Mouse (Mus musculus) layer of hippocampus, postnatal 10 days (tissue): ENCODE results near the gene Parp14. TPM values are rescaled to one million over a fixed set of nuclear protein-coding genes. Genes with fewer than 3 reads are reported as not detected.
A peak's percentile ranks its signal among the peaks of the same experiment; 100 is the strongest.

Experiments
- DNase-seq, 2 experiments: peaks; one replicate each; pipeline ENCODE4 v3.0.0; 2021; ENCODE audit warnings: low spot score in 2 of 2
- total RNA-seq, 2 experiments: library from RNA; stranded (reverse); gene quantifications; 2 replicates each; pipeline ENCODE4 v1.2.3; 2021

Gene Parp14
- total RNA-seq, 2 experiments from 2014 or later: 0.87 to 1.4 TPM

DNA sequence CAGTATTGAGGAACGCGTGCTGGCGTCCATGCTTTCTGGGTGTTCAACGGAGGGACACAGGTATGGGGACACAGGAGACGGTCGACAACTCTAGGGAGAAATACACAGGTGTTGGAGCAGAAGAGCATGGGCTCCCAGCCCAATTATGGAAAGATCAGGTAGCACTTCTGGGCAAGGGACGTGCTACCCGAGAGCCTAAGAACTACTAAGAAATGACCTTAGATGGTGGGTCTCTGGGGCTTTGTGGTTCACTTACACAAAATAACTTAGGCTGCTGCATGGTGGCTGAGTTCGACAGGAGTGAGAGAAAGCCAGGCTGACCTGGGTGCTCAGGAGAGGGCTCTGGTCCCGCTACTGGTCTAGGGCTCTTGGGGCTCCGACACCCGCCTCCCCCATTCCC lies 554 bp upstream of the Parp14 start:
- no peak for DNase-seq

DNA sequence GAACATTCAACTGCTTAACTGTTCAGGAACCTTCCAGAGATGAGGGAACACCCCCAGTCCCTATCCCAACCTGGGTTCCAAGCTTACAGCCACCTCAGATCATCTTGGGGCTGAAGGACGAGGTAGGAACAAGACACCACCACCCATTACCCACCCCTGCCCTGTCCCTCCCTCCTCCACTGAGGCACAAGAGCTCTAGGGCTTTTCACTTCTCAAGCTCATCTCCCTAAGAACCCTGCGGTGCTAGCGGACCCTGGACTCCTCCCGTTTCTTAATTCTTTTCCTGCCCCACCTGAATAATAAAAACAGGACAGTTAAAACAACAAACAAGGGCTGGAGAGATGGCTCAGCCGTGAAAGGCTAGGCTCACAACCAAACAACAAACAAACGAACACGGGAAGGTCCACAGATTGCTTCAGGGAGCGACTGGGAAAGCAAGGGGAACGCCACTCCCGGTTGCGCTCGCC lies 730 bp downstream of the Parp14 start:
- DNase-seq: no peak

DNA sequence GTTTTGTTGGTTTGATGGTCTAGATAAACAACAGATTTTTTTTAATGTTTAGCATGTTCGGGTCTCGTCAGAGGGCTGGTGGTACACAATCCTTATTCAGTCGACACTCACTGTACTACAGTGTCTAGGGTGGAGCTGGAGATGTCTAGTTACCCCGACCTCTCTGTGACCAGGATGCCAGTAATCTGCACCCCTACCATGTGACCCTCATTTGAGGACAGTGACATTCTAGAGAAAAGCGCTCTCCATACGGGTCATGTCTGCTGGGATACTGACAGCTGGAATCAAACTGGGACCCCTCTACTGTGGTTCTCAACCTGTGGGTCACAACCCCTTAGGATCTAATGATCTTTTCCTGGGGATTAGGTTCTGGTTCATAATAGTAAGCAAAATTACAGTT lies 1.7 kb downstream of the Parp14 start:
- no peak for DNase-seq

DNA sequence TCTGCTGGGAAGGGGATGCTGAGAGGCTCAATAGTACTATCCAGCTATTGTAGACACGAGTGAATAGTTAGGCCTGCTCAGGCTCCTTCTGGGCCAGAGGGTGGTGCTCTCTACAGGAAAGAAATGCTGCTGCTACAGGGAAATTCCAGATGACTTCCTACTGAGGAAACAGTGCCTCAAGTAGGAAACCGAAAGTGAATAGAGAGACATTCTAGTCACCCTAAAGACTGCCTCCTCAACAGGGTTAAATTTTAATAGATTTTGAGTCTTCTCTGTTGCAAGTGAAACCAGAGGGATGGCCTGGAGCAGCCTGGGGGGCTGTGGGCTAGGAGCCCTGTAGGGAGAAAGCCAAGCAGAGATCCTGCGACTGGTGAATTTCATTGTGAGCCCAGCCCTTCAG lies 2.2 kb downstream of the Parp14 start:
- DNase-seq: no peak

DNA sequence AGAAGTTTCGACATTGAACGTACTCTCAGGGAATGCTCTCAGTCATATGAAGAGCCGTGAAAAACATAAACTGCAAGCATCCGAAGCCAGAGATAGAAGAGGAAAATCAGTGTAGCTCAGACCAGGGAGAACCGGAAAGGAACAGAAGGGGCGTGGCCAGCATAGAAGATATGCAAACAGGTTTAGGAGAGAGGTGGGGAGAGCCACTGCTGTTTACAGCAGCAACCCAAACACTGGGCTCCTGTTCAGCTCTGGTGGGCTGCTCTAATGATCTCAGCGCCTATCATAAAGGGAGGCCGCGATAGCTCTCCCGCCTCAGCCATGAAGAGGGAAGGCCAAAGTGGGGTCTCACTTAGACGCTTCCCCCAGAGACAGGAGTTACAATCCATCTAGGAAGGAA lies 3.6 kb downstream of the Parp14 start:
- DNase-seq: no peak

DNA sequence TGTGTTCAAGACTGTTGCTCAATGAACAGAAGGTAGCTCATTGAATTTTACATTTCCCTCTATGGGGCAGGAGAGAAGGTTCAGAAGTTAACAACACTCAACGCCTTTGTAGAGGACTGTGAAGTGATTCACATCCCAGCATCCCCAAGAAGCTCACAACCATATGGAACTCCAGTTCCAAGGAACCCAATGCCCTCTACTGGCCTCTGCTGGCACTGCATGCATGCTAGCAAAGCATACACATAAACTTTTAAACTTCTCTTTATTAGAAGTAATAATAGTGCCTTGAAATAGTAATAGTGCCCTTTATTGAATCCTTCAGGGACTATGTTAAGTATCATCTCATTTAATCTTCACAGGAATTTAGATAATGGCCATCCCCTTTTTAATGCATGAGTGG lies 9.3 kb downstream of the Parp14 start:
- DNase-seq: no peak

DNA sequence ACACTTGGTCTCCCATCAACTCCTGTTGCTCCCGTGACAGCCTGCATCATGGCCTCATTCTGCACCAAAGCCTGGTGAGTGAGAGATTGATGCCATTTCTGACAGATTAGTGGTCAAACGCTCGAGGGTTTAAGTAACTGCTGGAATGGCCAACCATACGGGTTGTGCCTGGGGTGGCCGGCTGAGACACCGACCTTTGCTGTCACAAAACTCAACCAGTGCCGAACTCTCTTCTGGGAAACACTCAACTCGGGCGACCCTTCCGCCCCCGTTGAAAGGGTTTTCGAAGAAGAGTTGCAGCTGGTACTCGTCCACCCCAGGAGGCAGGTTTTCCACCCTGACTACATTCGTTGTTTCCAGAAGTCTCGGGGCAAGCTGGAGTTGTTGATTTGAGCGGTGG lies 11.1 kb downstream of the Parp14 start:
- no peak for DNase-seq

DNA sequence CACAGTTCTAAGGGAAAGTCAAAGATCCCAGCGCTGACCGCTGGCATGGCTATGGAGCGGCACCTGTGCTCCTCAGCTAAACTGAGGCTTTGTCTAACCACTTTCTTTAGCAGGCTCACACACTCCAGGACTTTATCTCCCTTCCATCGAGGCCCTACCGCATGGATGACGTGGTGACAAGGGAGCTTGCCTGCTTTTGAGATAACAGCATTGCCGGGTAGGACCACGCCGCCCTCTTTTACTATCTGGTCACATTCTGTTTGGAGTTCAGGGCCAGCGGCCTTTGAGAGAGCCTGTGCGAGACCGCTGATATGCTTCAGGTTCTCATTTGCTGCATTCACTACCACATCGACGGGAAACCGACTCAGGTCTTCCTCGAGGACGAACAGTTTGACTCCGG lies 14.6 kb downstream of the Parp14 start:
- no peak for DNase-seq

DNA sequence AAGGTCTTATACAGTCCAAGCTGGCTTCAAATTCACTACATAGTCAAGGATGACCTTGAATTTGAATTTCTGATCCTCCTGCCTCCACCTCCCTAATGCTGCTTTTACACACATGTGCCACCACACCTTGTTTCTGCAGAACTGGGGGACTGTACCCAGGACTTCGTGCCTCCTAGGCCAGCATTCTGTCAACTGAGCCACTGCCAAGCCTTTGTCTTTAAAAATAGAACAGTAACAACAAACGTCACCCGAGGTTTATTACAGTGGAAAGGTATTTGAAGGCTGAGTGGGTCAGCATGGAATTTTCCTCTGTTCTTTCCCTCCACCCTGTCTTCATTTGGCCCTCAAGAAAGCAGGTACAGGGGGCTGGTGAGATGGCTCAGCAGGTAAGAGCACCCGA lies 15.5 kb downstream of the Parp14 start:
- no peak for DNase-seq

DNA sequence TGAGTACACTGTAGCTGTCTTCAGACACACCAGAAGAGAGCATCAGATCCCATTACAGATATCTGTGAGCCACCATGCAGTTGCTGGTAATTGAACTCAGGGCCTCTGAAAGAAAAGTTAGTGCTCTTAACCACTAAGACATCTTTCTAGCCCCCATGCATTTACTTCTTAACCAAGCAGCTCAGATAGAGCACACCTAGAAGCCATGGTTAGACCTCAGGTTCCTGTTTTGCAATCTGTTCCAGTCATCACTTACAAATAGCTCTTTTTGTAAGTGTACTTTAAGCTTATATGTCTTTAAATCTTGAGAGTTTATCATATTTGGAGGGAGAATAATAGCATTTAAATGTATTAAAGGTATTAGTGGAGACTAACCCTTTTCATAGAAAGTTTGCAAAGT lies 24.2 kb downstream of the Parp14 start:
- no peak for DNase-seq

DNA sequence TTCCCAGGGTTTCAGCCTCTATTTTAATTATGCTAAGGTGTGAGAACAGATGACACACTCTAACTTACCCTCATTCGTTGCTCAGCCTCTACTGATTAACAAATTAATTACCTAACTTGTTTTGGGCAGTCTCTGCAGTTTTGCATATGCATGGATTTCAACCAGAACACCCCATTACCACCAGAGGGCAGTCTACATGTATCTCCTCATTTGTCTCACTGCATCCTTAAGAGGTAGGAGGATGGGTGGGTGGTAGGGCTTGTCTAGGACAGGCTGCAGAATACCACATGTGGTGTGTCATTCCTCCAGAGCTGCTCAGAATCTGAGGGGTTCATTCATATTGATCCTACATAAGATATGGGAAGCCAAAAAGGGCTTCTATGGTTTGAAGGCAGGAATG lies 31.7 kb downstream of the Parp14 start:
- peak; percentile 11 to 28 for DNase-seq

DNA sequence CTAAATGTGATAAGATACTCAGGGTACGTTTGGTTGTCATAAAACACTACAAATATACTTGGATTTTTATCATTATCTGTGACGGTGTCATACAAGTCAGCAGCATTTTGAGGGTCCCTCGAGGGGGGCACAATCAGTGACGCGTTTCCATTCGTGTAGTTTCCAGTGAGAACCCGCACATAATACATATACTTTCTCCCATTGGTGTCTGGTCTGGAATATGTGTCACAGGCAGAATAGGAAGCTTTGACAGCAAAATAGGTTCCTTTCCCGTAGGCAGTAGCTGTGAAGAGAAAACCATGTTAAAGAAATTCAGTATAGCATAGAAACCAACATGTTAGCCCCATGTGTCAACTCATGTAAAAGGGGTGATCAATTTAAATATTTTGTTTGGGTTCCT lies 36.7 kb downstream of the Parp14 start:
- no peak for DNase-seq

DNA sequence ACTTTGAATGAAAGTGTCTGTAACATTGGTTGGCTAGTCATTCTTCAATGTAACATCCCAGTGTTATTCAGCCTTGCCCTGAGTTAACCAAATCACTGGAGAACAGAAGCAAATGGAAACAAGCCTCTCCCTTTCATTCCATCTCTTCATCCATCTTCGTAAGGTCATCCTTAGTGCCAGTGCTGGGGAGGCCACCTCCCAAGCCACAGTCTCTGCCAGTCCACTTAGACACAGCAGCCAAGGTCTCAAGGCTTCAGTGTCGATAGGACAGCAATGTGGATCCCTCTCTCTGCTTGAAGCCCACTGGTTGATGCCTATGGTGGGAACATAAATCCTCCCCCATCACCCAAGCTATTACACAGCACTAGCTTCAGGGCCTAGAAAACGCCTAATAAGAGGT lies 38.4 kb downstream of the Parp14 start:
- no peak for DNase-seq

DNA sequence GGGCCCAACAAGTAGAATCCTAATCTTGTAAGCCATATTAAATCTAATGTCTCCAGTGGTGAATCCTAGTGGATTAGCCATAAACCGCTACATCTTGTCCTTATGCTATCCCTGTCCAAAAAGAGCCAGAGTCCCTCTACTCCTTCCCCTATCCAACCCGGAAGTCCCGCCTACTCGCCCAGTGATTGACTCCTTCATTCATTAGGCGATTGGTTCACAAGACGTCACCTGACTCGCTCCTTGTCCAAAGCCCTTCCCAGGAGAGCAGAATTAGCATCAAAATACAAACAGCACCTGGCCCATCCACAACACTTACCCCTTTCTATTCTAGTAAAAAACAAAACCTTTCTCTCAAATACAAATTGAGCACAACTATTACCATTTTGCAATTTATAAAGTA lies 41.3 kb downstream of the Parp14 start:
- DNase-seq: peak in 1 of 2 experiments; percentile 29

DNA sequence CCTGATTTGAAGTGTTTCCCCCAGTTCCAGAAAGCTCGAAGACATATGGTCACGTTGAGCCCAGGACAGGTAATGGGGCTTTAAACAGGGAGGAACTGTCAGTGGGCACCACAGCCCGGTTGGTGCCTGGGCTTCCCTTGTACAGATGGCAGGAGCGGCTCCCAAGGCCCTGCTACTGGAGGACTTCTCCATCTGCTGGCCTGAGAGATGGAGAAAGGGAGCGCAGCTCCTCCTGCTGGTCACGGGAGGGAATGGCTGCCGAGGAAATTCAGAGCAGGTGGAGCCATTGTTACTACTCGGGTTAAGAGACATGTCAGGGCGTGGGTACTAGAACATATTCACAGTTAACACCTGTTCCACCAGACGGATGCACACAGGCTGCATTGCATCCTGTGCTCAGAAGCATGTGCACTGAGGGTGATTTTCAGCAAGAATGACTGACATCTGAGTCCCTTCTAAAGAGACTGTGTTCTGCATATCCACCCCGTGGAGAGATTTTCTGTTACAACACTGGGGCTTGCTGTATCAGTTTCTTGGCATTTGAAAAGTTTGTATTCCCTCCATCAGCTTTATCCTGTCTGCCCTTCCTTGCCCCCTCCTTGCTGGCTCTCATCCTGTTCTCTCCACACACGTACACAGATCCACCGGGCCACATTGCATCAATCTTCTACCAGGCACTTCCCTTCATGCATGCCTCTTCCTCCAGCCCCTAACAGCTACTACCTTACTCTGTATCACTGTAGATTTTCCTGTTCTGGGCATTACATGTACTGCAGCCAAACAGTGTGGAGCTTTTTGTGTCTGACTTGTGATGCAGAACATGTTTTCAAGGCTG lies 53.9 kb downstream of the Parp14 start:
- DNase-seq: peak; percentile 88 to 92

DNA sequence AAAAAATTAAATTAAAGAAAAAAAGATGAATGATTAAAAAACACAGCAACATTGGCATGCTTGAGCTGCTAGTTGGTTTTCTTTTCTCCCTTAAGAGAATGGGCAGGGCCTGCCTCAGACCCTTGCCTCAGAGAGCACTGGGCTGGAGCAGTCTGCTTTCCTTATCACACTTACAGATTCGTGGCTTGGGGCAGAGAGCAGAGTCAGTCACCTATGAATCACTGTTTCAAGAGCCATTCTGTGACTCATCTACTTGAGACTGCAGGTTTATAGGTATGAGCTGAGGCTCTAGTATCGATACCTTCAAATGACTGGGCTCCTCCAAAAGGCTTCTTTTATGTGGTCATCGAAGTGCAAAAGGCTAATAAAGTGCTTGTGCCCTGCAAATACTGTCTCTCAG lies 58.2 kb downstream of the Parp14 start:
- DNase-seq: no peak

DNA sequence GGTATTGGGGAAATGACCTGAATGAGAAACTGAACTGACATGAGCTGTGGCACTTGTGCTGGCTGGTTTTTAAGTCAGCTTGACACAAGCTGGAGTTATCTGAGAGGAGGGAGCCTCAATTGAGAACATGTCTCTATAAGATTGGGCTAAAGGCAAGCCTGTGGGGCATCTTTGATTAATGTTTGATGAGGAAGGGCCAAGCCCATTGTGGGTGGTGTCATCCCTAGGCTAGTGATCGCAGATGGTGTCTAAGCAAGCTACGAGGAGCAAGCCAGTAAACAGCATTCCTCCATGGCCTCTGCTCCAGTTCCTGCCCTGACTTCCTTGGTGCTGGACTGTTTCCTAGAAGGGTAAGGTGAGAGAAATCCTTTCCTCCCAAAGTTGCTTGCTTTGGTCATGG lies 62.5 kb downstream of the Parp14 start:
- no peak for DNase-seq

DNA sequence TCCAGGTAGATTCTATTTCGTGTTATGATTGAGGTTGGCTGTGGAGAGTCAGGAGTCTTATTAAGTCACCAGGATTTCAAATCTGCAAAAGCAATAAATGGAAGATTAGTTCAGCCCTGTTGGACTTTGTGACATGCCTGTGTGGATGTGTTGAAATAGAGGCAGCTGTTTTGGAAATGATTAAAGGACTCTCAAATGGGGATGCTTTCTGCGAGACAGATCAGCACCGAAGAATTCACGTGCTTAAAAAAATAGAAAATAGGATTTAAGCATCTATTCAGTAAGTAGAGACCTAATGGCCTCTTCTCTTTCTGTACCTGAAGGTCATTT lies 63.7 kb downstream of the Parp14 start:
- DNase-seq: no peak

DNA sequence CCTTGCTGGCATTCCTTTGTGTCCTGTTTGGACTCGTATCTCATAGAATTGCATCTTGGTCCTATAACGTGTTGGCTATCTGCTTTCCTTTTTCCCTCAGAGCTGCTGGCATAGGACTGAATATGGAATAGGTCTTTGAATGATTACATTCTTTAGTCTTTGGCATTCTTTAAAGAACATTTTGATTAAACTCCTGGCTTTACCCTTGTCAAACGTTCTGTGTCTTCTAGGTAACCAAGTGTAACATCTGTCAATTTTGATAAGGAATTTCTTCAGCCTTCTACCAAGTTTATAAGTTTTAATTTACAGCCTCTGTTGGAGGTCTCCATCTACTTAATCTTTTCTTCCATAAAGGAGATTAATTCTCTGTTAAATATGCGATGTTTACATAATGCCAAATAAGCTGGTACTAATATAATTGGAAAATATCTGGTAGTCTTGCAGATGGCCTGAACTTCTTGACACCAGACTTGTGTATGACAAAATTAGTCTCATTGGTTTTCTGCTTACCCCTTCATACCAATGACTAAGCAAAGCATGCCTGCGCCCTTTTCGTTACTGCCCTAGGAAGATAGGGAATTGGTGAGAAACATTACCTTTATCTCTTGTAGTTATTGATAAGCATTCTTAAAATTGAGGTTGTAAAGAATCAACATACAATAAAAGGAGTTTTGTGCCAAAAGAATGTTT lies 64.2 kb downstream of the Parp14 start:
- DNase-seq: no peak

DNA sequence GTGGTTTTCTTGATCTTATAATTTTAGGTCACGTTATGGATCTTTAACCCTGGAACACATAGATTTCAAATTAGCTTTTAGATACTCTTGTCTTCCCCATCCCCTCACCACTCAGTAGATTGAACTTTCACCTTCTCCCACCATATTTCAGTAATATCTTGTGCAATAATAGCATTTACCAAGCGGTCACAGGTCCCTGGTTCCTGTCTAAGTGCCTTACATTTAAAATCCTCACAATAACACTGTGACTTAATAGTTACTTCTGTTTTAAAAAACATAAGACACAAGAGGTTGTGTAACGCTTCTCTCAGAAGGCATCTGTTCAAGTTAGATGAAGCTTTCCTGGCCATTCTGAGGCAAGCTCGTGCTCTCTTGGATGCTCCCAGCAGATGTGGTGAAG lies 67.6 kb downstream of the Parp14 start:
- no peak for DNase-seq

DNA sequence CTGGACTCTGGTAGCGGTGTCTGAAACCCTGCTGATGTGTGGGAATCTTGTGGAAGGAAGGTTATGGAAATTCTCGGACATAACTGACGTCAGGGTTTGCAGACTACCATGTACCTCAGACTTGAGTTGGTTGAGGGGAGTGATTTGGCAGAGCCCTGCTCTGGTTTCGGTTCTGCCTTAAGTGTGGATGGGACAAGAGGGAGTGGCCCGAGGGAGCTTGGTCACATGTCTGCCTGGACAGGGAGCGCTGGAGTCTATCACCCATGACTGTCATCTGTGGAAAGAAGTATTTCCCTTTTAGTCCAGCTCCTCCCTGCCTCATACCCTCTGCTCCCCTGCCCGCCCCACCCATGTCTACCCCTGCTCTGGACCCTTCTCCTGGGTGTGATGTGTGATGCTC lies 69.2 kb downstream of the Parp14 start:
- no peak for DNase-seq

DNA sequence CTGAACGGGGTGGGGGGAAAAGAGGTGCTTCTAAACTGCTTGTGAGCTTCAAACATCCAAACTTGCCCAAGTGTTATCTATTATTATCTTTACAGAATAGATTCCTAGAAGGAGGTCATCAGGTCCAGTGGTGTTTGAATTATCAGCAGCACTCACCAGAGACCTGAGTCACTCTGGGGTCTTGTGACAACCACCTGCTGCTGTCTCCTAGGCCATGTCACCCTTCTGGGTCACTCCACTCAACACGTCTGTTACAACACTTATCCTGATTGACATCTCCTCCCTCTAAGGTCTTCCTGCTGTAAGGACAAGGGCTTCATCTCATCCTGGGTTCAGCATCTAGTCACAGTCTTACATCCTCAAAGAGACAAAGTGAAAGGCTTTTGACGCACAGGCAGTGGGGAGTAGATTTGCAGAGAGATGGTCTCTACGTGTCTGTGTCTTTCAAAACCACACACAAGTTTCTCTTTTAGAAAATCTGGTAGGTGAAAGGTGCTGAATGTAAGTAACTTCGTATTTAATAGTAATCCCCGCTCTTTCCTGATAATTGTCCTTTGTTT lies 79.3 kb downstream of the Parp14 start:
- no peak for DNase-seq

DNA sequence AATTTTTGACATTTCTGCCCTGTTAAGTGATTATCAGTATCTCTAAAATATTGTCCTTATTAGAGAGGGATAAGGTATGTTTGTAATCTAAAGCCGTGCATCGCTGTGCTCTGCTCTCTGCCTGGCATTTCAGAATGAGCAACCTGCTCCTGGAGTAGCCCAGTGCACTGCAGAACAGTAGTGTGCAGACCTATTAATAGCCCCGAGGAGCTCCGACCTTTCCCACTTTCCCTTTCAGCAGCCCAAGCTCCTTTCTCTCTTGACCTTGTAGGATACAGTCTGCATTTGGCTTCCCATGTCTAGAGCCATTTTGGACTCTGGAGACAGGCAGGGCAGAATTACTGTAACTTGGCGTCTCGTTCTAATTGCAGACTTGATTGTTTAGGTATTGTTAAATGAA lies 83.0 kb downstream of the Parp14 start:
- DNase-seq: no peak
